Mouse (Mus musculus) Muller cell, postnatal 12 days (primary cell): ENCODE data around the gene Zfp986.
"Not testable (repeated sequence)": the region's sequence is repeated elsewhere in the genome, so short reads cannot be mapped to it uniquely, and the experiment has no call there.

Experiments
- DNase-seq: peaks from one replicate; pipeline ENCODE4 v3.0.0-alpha.2; 2015; ENCODE audit errors: inconsistent ontology term

Gene Zfp986

GRCm38 (mm10) chr4:145868494-145868893, at the start of gene Zfp986:
Gene Zfp986 (plus strand): TSS chr4:145868794.
- not testable (repeated sequence) for DNase-seq

GRCm38 (mm10) chr4:145819946-145820345, 48.6 kb upstream of the Zfp986 start:
- not testable (repeated sequence) for DNase-seq

GRCm38 (mm10) chr4:145825606-145826005, 43.0 kb upstream of the Zfp986 start:
- not testable (repeated sequence) for DNase-seq

DNA sequence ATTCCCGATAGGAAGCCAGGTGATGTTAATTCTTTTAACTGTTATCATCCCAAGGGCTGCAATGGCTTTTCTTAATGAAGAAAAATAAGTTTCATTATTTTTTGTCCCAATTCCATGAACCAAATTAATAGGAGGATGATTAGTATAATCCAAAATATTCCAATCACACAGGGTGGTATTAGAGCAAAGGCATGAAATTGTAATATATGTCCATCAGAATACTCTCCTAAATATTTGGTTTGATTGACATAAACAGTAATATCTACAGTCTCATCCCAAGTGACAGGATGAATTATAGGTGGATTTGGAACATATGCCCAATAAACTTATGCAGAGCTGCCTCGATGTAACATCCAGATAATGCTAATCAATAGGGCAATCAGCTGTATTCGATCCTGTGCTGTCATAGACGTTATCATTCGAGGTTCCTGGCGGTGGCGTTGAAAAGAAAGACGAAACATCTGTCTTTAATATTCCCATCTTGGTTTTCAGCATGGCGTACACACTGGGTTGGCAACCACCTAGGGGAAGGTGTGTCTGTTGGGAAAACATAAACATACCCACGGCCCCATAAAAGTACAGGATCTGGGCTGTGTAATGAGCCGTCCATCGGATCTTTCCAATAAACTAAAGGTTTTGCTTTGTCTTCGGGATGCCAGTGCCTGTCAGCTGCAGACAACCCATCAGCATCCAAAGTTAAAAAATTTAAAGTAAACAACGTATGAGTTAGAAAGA, 37.1 kb upstream of the Zfp986 start:
- DNase-seq = not testable (repeated sequence)

GRCm38 (mm10) chr4:145836300-145836862, 32.2 kb upstream of the Zfp986 start:
- DNase-seq = not testable (repeated sequence)

- not testable (repeated sequence) for DNase-seq
Observed at GRCm38 (mm10) chr4:145836863-145837440, 31.6 kb upstream of the Zfp986 start.

- DNase-seq = not testable (repeated sequence)
Observed at GRCm38 (mm10) chr4:145846793-145847192, 21.8 kb upstream of the Zfp986 start.

DNA sequence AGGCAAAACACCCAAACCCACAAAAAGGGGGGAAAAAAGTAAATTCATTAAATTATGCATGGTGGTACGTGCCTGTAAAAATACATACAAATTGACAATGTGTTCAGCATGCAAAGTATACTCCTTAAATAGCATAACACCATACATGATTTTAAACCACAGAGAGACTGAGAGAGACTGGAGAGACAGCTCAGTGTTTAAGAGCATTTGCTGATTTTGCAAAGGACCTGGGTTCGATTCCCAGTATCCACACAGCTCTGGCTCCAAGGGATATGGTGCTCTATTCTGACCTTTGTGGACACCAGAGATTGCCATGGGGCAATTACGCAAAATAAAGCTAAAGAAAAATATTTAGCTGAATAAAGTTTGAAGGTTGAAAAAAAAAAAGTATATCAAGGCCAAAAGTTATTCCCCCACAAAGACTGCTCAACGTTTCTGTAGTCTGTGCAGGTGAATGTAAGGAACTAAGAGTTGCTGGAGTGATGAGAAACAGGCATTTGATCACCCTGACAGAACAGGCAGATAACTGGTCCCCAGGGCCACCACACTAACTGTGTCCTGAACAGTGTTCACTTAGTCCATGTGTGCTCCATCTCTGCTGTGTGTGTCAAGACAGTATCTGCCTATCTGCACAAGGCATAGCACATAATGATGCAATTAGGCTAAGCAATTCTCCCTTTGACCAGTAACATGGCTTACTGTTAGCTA, 20.3 kb upstream of the Zfp986 start:
- not testable (repeated sequence) for DNase-seq

GRCm38 (mm10) chr4:145848891-145849214, 19.7 kb upstream of the Zfp986 start:
- DNase-seq = not testable (repeated sequence)

DNA sequence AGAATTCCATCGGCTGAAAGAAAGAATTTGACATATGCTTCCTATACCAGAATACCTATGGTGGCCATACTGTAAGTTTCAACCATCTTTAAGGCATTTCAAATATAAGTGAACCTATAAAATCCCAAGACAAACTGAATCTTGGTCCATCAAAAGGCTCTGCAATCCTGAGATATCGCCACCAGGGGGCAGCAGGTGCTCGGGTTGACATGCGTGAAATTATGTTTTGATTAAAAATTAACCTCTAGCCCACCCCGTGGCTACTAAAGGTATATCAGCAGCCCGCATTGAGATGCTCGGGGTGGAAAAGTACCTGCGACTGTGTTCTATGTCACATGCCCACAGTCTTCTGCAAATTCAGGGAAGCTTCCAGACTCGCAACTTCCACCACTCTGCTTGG, 17.2 kb upstream of the Zfp986 start:
- not testable (repeated sequence) for DNase-seq

- DNase-seq = not testable (repeated sequence)
Observed at GRCm38 (mm10) chr4:145863872-145864271, 4.7 kb upstream of the Zfp986 start.
